Mouse (Mus musculus) monocyte, adult 2 months (primary cell): ENCODE measurements at regions not wholly inside any gene's neighbourhood (a gene's known extent, or its start where the extent isn't known, plus 50 kb on each side); places are given as distances from the start of the nearest gene placed in this dataset.

ENCODE experiments used
- DNase-seq, 2 experiments: peaks; one replicate each; pipeline ENCODE4 v3.0.0; 2022; ENCODE audit warnings: low spot score in 2 of 2, low read depth in 1 of 2

- DNase-seq: no peak
Observed at GRCm38 (mm10) chr5:119213692-119214357, 456.6 kb upstream of the Tbx3 start.

GRCm38 (mm10) chr5:119214937-119215336 is 455.5 kb upstream of the Tbx3 start:
- no peak for DNase-seq

- no peak for DNase-seq
Observed at GRCm38 (mm10) chr5:119215364-119215763, 455.1 kb upstream of the Tbx3 start.

- no peak for DNase-seq
Observed at GRCm38 (mm10) chr5:119216146-119216545, 454.3 kb upstream of the Tbx3 start.

GRCm38 (mm10) chr5:119217077-119217476 is 453.4 kb upstream of the Tbx3 start:
- no peak for DNase-seq

GRCm38 (mm10) chr5:119228691-119229090 is 441.8 kb upstream of the Tbx3 start:
- no peak for DNase-seq

- DNase-seq: no peak
Observed at GRCm38 (mm10) chr5:119232941-119233340, 437.5 kb upstream of the Tbx3 start.

GRCm38 (mm10) chr5:119235884-119236283 is 434.6 kb upstream of the Tbx3 start:
- no peak for DNase-seq

GRCm38 (mm10) chr5:119246824-119247223 is 423.6 kb upstream of the Tbx3 start:
- DNase-seq: no peak

GRCm38 (mm10) chr5:119248626-119249025 is 421.8 kb upstream of the Tbx3 start:
- DNase-seq: no peak

GRCm38 (mm10) chr5:119249124-119249718 is 421.2 kb upstream of the Tbx3 start:
- DNase-seq: no peak

- no peak for DNase-seq
Observed at GRCm38 (mm10) chr5:119251311-119252047, 419.0 kb upstream of the Tbx3 start.

GRCm38 (mm10) chr5:119257374-119258120 is 412.9 kb upstream of the Tbx3 start:
- no peak for DNase-seq

GRCm38 (mm10) chr5:119258831-119259230 is 411.6 kb upstream of the Tbx3 start:
- no peak for DNase-seq

GRCm38 (mm10) chr5:119265149-119265890 is 405.1 kb upstream of the Tbx3 start:
- DNase-seq: no peak

GRCm38 (mm10) chr5:119271234-119271852 is 399.1 kb upstream of the Tbx3 start:
- no peak for DNase-seq

GRCm38 (mm10) chr5:119273203-119273602 is 397.3 kb upstream of the Tbx3 start:
- DNase-seq: no peak

GRCm38 (mm10) chr5:119273615-119274014 is 396.9 kb upstream of the Tbx3 start:
- no peak for DNase-seq

- no peak for DNase-seq
Observed at GRCm38 (mm10) chr5:119274817-119275494, 395.5 kb upstream of the Tbx3 start.

- DNase-seq: no peak
Observed at GRCm38 (mm10) chr5:119280146-119280545, 390.3 kb upstream of the Tbx3 start.
